Comparison of ENCODE assay signal across 9 mouse cellular contexts in genomic region chr4:129695815-129696157, GRCm38 (mm10). TPM values are rescaled to one million over a fixed set of nuclear protein-coding genes. Genes with fewer than 3 reads are reported as not detected.
DNase-seq lines count a peak whose midpoint lies in the region; ATAC-seq and TF ChIP-seq lines count a peak whose summit lies in the region.
"Had no signal": no experiment of that assay in that cellular context is flagged by ENCODE, and none has a peak within 500 bp of the region (broad histone marks: within the 10 kb centered on the region; RNA-seq: fewer than 3 reads in every experiment).

No protein-coding gene starts in this region.

- H3K36me3 ChIP-seq in thymus, adult 2 months (ENCODE audit: control insufficient read depth, insufficient read depth, low read length) = peaks cover 9% of the 10 kb centered on the region; the same call in 1 of the 2 replicates
- H3K36me3 ChIP-seq in liver, embryonic 14.5 days (replicated peaks; ENCODE audit: control insufficient read depth, insufficient read depth, low read depth) = no peaks in the 10 kb centered on the region

- no peak for DNase-seq in frontal cortex, postnatal 25 days (ENCODE audit: low spot score in 2 of 2)
- no peak for DNase-seq in thymus, adult 2 months
- DNase-seq in thymus, postnatal 4 days = no peak
- peak in 1 of 3 experiments; percentile 17 for DNase-seq in liver, embryonic 14.5 days (ENCODE audit: low read depth in 3 of 3, low spot score in 3 of 3)
- no peak for DNase-seq in c-Kit-positive CD71-positive TER-119-positive erythroid progenitor cells, embryonic 14.5 days (ENCODE audit: low spot score)
- no peak for DNase-seq in gastrocnemius, postnatal 10 days
- DNase-seq: cerebellum, postnatal 36 days had no signal

- peak overlapping the region; percentile 76 for H3K9ac ChIP-seq in liver, embryonic 14.5 days (replicated peaks)

- H3K4me1 ChIP-seq in thymus, adult 2 months (replicated peaks; ENCODE audit: control insufficient read depth, insufficient read depth, low read length) = peaks cover 10% of the 10 kb centered on the region
- H3K4me1 ChIP-seq in liver, embryonic 14.5 days (replicated peaks; ENCODE audit: control insufficient read depth in 2 of 2, insufficient read depth in 2 of 2, low read length in 1 of 2) = peaks cover 5 to 7% of the 10 kb centered on the region in 2 experiments; a peak in 3 of 4 replicates

- TF ChIP-seq EP300 in liver, embryonic 14.5 days (IDR thresholded peaks at IDR 0.05; ENCODE audit: low read depth) = no peak

- no peaks in the 10 kb centered on the region for H3K27me3 ChIP-seq in thymus, adult 2 months (ENCODE audit: control insufficient read depth, insufficient read depth, low read length)
- H3K27me3 ChIP-seq in liver, embryonic 14.5 days (ENCODE audit: control insufficient read depth, insufficient read depth, low read length) = no peaks in the 10 kb centered on the region

- TF ChIP-seq CTCF in thymus, adult 2 months (IDR thresholded peaks at IDR 0.05; ENCODE audit: borderline replicate concordance, control insufficient read depth, extremely low read depth, insufficient read depth, low read length, poor library complexity) = no peak
- no peak for TF ChIP-seq CTCF in liver, embryonic 14.5 days (IDR thresholded peaks at IDR 0.05; ENCODE audit: low read depth)

- H3K27ac ChIP-seq in thymus, adult 2 months (ENCODE audit: control insufficient read depth, insufficient read depth, low read length) = peak overlapping the region; percentile 23; the same call in 1 of the 2 replicates
- H3K27ac ChIP-seq in liver, embryonic 14.5 days = no peak overlapping the region; the same call in 1 of the 2 replicates

- 20% methylated on average over 6 of the region's 6 CpGs for WGBS in thymus, adult 2 months
- 15% methylated on average over 6 of the region's 6 CpGs for WGBS in liver, embryonic 14.5 days (ENCODE audit: insufficient replicate concordance)

- ATAC-seq in frontal cortex, adult (ENCODE audit: low TSS enrichment) = 0 out of 2 replicates have a peak, but pooled peaks have one; percentile 6
- peak; percentile 1; the same call in 1 of the 2 replicates for ATAC-seq in liver, embryonic 14.5 days (ENCODE audit: insufficient read depth)
- ATAC-seq in activated CD4-positive, CD25-positive, alpha-beta regulatory T cell, adult 4 months = no peak

- no peak for TF ChIP-seq POLR2A in thymus, adult 2 months (IDR thresholded peaks at IDR 0.05; ENCODE audit: control insufficient read depth, extremely low read depth, insufficient read depth, low read length, poor library complexity)

- peak overlapping the region; percentile 69 for H3K4me2 ChIP-seq in liver, embryonic 14.5 days (ENCODE audit: low read depth)

- H3K4me3 ChIP-seq in thymus, adult 2 months (ENCODE audit: control insufficient read depth, insufficient read depth, low read length) = peak overlapping the region; percentile 93
- H3K4me3 ChIP-seq in liver, embryonic 14.5 days (ENCODE audit: insufficient read depth in 1 of 2, low read depth in 2 of 2, low read length in 2 of 2) = peak overlapping the region; percentile 70 to 90

- no peaks in the 10 kb centered on the region for H3K9me3 ChIP-seq in liver, embryonic 14.5 days (ENCODE audit: control insufficient read depth, low read length)

RNA-seq across cellular contexts. Expression of gene Tmem39b, which starts 0.9 kb away (rescaled TPM):
- polyA plus RNA-seq in thymus, adult 2 months (2012; rRNA removed) = 68.1 and 69.6 TPM in 2 replicates
- 9.3 and 11.3 TPM in 2 replicates for polyA plus RNA-seq in liver, embryonic 14.5 days (2012; rRNA removed)
- 5.5 and 6.0 TPM in 2 replicates for polyA plus RNA-seq in liver, embryonic 14.5 days (2014; fragmentation: Nextera tagmentation; extraction: Ambion mirVana)
- polyA plus RNA-seq in activated CD4-positive, CD25-positive, alpha-beta regulatory T cell, adult 4 months (2017; shearing (Covaris generic)) = 10 to 100 TPM in 1 of 2 experiments, 1 to 10 TPM in 1; 7.6 to 15.6 TPM
- total RNA-seq in gastrocnemius, postnatal 10 days (2021) = 1 to 10 TPM; 3.7 to 6.7 TPM

RNA-seq across cellular contexts. Expression of gene Kpna6, which starts 23.2 kb away (rescaled TPM):
- 32.5 and 34.2 TPM in 2 replicates for polyA plus RNA-seq in thymus, adult 2 months (2012; rRNA removed)
- 8.9 and 10.1 TPM in 2 replicates for polyA plus RNA-seq in liver, embryonic 14.5 days (2012; rRNA removed)
- 5.4 and 7.1 TPM in 2 replicates for polyA plus RNA-seq in liver, embryonic 14.5 days (2014; fragmentation: Nextera tagmentation; extraction: Ambion mirVana)
- polyA plus RNA-seq in activated CD4-positive, CD25-positive, alpha-beta regulatory T cell, adult 4 months (2017; shearing (Covaris generic)) = 10 to 100 TPM in 1 of 2 experiments, 1 to 10 TPM in 1; 7.4 to 11.2 TPM
- 10 to 100 TPM; 56.4 to 63.3 TPM for total RNA-seq in gastrocnemius, postnatal 10 days (2021)

RNA-seq across cellular contexts. Expression of gene Khdrbs1, which starts 46.3 kb away (rescaled TPM):
- 126 and 209 TPM in 2 replicates for polyA plus RNA-seq in thymus, adult 2 months (2012; rRNA removed)
- polyA plus RNA-seq in liver, embryonic 14.5 days (2012; rRNA removed) = 12.5 and 16.7 TPM in 2 replicates
- polyA plus RNA-seq in liver, embryonic 14.5 days (2014; fragmentation: Nextera tagmentation; extraction: Ambion mirVana) = 24.0 and 28.2 TPM in 2 replicates
- 10 to 100 TPM; 34.4 to 34.7 TPM for polyA plus RNA-seq in activated CD4-positive, CD25-positive, alpha-beta regulatory T cell, adult 4 months (2017; shearing (Covaris generic))
- 10 to 100 TPM; 47.0 to 58.8 TPM for total RNA-seq in gastrocnemius, postnatal 10 days (2021)

RNA-seq across cellular contexts. Expression of gene Txlna, which starts 54.9 kb away (rescaled TPM):
- 70.1 and 70.8 TPM in 2 replicates for polyA plus RNA-seq in thymus, adult 2 months (2012; rRNA removed)
- 12.2 and 17.0 TPM in 2 replicates for polyA plus RNA-seq in liver, embryonic 14.5 days (2012; rRNA removed)
- 26.3 and 30.3 TPM in 2 replicates for polyA plus RNA-seq in liver, embryonic 14.5 days (2014; fragmentation: Nextera tagmentation; extraction: Ambion mirVana)
- polyA plus RNA-seq in activated CD4-positive, CD25-positive, alpha-beta regulatory T cell, adult 4 months (2017; shearing (Covaris generic)) = 10 to 100 TPM; 21.0 to 33.3 TPM
- total RNA-seq in gastrocnemius, postnatal 10 days (2021) = 10 to 100 TPM; 31.6 to 37.5 TPM
